Mouse (Mus musculus) T-helper 17 cell (primary cell): ENCODE measurements around the gene Rcor1.

ENCODE experiments used
- in situ Hi-C, 2 experiments: fragments of 300-600 bp; cut with MboI, MseI; formaldehyde crosslinking; loops; 1 replicate in 1 of 2; 2 replicates in 1 of 2; pipeline ENCODE4 v1.15.1; 2025; ENCODE audit warnings: high pct_unique_total_duplicates in 2 of 2

Rcor1 gene

DNA sequence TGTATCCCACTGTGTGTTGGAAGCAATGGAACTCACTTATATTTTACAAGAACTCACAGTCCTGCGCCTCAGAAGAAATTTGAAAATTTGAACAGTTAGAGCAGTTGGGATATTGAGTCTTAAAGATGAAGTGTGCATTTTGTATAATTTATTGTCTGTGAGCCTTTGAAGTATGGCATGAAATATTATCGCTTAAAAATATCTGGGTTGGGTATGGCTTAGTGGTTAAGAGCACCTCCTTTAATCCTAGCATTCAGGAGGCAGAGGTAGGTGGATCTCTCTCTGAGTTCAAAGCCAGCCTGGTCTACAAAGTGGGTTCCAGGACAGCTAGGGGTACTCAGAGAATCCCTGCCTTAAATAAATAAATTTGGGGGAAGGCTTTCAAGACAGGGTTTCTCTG, 20.1 kb upstream of the Rcor1 start:
- in situ Hi-C loops = no loop called here

DNA sequence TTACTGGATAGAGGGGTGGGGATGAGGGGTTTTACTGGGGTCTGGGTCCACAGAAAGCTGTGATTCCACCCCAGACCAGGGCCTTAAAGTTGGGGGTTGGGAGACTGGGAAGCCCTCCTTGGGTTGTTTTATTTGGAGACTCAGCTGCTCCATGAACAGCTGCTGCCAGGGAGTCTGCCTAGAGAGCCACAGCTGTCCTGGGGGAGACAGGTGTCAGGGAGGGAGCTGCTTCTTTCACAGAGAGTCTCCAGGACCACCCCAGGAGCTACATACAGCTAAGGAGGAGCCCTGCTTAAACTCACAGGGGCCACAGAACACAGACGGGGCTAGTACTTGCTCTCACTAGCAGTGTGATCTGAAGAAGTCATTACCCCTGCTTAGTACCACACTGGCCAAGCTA, 18.0 kb upstream of the Rcor1 start:
- in situ Hi-C loops = no loop called here

DNA sequence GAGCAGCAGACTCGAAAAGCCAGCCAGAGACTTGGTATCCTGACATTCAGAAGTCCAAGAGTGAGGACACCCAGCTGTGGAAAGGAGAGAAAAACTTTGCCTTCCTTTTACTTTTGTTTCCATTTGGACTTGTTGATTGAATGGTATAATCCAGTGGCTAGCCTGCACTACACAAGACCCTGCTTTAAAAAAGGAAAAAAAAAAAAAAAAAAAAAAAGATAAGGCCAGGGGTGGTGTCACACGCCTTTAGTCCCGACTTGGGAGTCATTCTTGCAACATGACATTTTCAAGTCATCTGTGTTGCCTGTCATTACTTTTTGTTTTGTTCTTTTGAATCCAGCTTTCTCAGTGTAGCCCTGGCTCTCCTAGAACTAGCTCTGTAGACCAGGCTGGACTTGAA, 17.6 kb upstream of the Rcor1 start:
- in situ Hi-C loops = no loop called here

DNA sequence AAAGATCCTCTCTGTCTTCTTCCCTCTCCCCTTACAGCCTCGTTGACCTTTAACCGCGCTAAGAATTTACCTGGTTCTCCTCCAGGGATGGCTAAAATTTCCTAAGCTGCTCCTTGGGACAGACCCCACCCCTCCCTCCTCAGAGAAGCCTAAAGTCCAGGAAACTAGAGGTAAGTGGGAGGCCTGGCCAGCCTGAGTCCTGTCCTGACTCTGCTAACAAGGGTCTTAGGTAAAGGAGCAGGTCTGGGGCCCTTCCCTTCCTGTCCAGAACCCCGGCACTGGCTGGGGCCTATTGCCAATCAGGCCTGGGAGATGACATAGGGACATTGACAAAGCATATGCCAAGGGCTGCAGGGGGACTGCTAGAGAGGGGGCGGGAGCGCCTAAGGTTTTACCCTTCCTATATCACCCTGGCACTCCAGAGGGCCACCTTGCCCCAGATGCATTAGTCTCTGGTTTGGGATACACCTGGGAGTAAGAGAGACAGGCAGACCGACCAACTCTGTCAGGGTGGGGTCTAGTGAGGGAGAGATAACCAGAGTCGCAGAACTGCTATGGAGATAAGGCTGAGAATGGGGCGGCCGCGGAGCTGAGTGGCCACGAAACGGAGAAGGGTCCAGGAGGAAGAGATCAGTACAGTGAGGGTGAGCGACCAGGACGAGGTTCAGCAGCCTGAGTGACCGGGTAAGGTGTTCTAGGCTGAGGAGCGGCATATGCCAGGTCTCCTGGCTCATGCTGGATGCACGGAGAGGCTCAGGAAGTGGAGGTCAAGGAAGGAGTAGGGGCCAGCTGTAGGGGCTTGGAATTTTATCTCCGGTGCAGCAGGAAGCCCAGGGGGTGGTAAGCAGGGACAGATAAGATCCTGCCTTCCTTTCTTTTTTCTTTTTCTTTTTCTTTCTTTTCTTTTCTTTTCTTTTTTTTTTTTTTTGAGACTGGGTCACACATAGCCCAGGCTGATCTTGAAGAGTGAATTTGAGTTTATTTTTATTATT, 10.7 kb upstream of the Rcor1 start:
- in situ Hi-C loops = no loop called here

DNA sequence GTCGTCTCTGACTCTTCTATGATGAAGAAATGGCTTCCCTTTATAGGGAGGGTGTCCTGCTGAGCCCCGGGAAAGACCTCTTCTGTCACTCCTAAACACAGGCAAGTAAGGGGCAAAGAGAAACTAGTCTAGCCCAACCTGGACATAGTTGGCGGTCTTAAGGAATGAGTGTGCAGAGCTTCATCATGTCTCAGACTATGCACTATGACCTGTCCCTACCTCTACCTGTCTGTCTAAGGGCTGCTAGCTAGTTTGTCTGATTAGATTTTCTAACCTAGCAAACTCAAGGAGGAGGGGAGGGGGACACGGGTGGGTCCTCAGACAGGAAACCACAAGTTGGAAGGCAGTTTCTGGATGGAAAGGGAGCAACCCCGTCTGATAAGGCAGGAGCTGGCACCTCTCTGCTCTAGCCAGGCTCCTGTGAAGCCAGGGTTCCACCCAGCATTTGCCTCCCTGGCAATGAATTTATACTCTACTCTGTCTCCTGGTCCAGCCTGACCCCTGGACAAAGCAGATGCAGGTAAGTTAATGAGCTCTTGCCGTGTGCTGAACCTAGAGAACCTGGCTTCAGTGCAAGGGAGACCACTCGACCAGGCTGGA, 9.8 kb upstream of the Rcor1 start:
- in situ Hi-C loops = no loop called here

DNA sequence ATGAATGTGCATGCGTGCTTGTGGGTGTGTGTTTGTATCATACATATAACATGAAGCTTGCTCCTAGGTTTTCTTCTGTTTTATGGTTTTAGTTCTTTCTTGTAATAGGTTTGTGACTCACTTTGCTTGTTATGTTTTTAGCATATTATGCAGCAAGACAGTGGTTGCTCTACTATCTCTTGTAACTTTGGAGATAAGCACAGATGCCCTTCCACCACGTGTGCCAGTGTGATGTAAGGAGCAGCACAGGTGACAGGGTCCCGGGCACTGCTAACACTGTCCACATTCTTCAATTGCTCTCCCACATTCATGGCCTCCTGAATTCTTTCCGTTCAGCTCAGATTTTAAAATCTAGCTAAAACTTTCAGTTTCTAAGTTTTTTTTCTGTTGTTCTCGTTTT, 6.3 kb upstream of the Rcor1 start:
- in situ Hi-C loops = loop anchor here in 1 of 2 experiments (10.0 kb wide), 1 partner anchor 1842 kb away; no protein-coding TSS in a partner anchor

DNA sequence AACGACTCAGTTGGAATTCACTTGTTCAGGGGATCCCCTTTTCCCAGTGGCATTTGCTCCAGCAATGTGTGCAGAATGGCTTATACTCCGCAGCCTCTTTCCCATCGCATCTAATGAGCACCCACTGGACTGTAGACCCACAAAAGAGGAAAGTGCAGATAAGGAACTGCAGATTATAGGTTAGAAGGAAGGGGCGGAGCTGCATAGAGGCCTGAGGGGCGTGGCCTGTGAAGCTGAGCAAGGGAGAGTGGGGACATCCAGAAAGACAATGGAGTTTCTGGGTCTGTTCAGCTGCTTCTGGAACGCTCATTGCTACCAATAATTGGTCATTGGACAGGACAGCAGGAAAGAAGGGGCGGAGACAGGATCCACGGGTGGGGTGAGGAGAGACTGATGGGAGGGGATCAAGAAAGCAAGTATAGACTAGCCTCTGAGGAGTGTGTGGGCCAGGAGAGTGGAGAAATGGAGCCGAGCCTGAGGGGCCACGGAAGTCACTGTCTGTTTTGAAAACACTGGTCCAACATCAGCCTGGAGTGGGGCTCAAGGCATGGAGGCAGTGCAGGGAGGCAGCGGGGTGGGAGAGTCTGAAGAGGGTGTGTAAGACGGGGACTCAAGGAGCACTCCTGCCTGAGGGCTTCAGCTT, 3.8 kb upstream of the Rcor1 start:
- in situ Hi-C loops = loop anchor here in 1 of 2 experiments (10.0 kb wide), 1 partner anchor 1839 kb away; no protein-coding TSS in a partner anchor

DNA sequence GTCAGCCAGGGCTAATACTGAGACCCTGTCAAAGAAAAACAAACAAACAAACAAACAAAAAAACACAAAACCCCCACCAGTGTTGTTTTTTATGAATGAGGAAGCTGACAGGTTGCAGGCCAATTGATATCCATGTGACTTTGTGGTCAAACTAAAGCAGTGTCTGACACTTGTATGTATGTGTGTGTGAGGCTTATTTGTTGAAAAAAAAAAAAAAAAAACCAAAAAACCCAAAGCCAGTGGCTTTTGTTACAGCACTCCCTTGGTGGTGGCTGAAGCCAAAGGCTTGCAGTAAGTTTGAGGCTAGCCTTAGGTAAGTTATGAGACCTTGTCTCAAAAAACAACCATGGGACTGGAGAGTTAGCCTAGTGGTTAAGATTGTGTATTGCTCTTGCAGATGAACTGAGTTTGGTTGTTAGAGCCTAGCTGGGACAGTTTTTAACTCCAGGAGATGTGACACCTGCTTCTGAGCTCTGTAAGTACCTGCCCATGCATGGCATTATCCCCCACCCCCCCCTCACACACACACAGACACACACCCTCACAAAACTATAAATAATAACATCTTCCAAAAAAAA, 2.9 kb upstream of the Rcor1 start:
- in situ Hi-C loops = loop anchor here in 1 of 2 experiments (10.0 kb wide), 1 partner anchor 1839 kb away; no protein-coding TSS in a partner anchor

DNA sequence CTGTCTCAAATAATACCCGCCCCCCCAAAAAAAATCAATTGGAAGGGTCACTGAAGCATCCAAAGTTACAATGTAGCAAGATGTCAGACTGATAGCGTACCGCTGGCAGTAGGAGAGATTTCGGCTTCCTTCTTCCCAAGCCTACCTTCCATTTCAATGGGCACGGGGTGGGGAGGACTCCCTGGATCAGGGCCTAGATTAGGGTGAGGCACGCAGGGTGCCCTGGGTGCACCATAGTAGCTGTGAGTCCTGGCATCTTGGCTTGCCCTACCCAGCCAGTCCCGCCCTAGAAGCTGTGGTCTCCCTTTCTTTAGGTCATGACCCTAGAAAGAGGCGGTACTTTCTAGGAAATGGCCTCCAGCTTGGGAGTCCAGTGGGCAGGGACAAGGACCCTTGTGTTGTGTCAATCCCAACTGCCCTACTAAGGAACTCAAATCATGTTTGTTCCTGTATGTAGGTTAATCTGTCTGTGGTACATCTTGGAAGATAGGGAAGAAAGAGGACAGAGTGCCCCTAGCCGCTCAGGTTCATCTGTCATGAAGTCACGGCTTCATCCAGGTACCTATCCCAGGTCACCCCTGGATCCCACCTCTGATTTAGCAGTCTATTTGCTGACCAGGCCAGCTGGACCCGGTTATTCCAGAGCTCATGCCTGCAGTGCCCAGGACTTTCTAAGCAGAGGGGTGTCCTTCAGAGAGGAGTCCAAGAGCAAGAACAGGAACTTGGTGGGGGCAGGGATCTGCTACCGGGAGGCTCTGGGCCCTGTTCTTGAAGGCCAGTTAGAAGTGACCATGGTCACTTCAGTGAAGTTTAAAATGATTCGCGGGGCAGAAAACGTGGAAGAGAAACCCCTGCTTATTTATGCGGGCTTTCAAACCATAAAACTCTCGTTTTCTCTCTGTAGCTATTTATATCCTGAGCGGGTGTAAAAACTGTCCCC, 1.6 kb upstream of the Rcor1 start:
- in situ Hi-C loops = loop anchor here in 1 of 2 experiments (10.0 kb wide), 1 partner anchor 1837 kb away; no protein-coding TSS in a partner anchor

DNA sequence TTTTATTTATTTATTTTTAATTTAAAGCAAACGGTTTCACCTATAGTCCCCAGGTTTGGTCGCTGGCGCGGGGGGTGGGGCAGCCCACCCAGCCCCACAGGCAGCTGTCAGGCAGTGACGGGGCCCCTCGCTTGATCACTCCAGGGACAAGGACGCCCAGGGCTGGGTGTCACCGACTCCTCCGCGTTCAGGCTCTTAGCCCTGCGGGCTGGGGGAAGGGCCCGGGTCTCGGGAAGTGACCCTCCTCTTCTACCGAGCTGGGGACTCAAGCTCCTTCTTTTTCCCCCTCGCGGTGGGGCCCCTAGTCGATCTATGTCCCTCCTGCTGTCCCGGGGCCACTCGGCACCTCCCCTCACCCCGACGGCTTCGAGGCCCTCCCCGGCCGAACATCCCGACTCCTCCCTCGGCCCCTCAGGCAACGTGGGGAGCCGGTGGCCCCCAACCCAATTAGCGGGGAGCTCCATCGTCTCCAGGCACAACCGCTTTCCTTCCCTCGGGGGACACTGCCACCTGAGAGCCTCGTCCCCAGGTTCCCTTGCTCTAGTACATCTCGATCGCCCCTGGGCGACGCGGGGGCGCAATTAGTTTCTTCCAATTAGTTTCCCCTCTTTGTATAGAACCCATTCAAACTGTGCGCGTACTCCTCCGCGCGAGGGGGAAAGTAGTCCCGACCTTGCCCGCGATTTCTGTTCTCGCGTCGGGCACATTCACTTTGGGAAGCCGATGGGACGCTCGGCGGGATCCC, 748 bp upstream of the Rcor1 start:
- in situ Hi-C loops = loop anchor here in 1 of 2 experiments (10.0 kb wide), 1 partner anchor 1836 kb away; no protein-coding TSS in a partner anchor

DNA sequence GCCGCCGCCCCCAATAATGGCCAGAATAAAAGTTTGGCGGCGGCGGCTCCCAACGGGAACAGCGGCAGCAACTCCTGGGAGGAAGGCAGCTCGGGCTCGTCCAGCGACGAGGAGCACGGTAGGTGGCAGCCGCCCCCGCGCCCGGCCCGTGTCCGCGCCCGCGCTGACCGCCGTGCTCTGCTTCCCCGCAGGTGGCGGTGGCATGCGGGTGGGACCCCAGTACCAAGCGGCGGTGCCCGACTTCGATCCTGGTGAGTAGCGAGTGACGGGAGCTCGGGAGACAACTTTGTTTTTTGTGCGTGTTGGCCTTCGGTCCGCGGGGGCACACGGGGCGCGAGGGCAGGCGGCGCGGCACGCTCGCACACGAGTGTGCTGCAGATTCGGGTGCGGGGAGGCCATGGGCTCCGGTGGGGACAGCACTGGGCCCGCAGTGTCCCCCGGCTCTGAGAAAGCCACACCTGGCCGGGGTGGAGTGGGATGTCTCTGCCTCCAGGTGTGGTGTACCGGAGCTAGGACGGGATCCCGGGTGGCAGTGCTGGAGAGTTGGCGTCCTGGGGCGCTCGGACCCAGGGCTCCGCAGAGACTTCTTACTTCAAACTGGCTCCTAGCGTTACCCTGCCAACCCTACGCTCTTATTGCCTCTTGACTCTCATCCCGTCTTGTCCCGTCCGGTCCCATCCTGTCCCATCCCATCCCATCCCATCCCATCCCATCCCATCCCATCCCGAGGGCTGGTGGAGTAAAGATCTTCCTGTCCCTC, 800 bp downstream of the Rcor1 start:
- in situ Hi-C loops = loop anchor here in 1 of 2 experiments (10.0 kb wide), 1 partner anchor 1835 kb away; no protein-coding TSS in a partner anchor

DNA sequence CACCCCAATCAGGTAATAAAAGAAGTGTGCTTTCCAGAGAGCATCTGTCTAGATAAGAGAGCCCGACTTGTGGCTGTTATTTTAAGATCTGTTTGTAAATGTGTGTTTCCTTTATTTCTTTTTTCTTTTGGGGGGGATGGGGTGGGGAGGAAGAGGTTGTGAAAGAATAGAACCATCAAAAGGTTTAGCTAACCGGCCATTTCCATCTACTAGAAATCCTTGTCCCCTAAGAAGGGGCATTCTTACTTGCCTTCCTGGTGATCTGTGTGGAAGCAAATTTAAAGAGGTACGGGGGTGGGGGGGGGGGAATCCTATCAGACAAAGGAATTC, 1.3 kb downstream of the Rcor1 start:
- in situ Hi-C loops = no loop called here

DNA sequence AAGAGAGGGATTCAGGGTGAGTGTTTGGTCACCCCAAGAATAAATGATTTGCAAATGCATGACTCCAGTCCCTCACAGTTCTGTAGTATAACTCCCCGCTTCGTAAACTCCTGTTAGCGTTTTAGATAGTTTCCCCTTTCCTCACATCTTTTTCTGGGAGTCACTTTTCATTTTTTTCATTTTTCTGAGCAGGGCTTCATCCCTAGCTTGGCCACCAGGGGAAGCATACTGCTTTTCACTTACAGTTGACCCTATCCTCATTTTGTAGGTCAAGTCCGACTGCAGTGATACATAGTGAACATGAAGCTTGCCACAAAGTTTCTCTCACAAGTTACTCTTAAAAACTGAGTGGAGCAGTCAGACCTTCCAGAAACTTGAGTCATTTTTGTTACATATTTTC, 2.0 kb downstream of the Rcor1 start:
- in situ Hi-C loops = no loop called here

DNA sequence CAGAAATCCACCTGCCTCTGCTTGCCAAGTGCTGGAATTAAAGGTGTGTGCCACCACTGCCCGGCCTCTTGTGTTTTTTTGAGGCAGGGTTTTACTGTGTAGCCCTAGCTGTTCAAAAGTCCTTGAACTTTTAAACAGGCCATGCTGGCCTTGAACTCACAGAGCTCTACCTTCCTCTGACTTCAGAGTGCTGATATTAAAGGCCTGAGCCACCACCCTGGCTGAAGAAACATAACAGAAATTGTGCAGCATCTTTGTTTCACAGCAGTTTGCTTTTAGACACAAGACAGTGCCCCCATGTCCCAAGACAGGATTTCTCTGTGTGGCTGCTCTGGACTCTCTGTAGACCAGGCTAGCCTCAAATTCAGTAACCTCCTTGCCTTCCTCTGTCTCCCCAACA, 3.2 kb downstream of the Rcor1 start:
- in situ Hi-C loops = no loop called here

DNA sequence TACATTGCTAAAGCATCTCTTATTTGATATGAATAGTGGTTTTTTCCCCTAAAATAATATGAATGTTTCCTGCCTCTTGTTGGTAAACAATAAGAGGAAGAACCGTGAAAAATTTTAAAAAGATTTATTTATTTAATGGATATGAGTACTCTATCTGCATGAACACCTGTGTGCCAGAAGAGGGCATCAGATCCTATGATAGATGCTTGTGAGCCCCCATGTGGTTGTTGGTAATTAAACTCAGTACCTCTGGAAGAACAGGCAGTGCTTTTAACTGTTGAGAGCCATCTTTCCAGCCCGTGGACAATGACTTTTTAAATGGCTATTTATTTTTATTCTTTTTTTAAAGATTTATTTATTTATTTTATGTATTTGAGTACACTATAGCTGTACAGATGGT, 5.7 kb downstream of the Rcor1 start:
- in situ Hi-C loops = no loop called here

DNA sequence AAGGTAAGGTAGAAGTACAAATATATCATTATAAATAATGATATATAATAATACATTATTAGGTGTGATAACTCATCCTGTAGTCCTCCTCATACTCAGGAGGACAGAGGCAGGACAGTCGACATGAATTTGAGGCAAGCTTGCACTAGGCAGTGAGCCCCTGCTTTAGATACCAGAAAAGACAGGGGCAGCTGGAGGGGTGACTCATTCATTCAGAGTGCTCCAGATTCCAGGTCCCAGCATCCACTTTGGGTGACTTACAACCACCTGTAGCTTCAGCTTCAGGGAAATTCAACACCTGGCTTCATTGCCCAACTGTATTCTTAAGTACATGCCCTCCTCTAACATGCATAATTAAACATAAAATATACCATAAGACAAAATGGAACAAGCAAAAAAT, 7.7 kb downstream of the Rcor1 start:
- in situ Hi-C loops = no loop called here

DNA sequence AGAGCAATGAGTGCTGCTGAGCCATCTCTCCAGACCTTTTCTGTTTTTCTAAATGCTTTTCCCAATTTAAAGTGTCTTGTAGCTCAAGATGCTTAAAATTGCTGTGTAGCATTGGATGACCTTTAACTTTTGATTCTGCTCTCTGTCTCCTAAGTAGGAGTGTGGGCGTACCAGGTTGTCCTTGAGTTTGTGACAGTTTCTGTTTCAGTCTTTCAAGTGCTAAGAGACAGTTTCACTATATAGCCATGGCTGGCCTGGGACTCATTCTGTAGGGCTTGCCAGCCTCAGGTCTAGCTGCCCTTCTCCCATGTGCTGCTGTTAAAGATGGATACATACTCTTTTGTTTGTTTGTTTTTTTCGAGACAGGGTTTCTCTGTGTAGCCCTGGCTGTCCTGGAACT, 9.1 kb downstream of the Rcor1 start:
- in situ Hi-C loops = no loop called here

DNA sequence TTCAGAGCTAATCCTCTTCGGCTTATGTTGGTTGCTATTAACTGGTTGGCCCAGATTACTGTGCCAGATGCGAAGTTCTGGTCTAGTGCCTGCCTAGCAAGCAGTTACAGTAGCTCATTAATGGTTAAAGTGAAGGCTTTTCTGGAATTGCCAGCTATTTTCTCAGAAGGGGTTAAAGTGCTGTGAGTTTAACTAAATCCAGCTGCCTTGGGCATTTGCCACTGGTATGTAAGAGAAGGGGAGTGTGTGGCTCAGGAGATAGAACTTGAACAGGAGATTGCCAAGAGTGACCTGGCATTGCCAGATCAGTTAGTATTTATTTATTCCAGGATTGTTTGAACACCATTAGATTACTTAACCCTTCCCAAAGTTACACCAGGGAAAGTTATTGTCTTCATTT, 11.1 kb downstream of the Rcor1 start:
- in situ Hi-C loops = no loop called here

DNA sequence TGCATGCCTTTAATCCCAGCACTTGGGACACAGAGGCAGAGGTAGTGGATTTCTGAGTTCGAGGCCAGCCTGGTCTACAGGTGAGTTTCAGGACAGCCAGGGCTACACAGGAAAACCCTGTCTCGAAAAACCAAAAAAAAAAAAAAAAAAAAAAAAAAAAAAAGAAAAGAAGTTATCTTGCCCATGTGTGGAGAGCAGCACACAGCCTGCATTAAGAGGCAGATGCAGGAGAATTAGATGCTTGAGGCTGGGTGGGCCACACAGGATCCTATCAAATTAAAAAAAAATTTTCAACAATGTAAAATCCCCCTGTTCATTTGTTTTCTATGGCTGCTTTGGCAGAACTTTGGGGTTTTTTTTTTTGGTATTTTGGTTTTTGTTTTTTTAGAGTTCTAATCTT, 24.2 kb downstream of the Rcor1 start:
- in situ Hi-C loops = no loop called here
